Mouse (Mus musculus) embryonic facial prominence, embryonic 12.5 days (tissue): ENCODE measurements around the gene Ltbp4. TPM values are rescaled to one million over a fixed set of nuclear protein-coding genes. Genes with fewer than 3 reads are reported as not detected.

Source experiments
- ATAC-seq: fragments of 200-750 bp; cut with Nextera tagmentation; 2 replicates; pipeline ENCODE4 v1.8.0; 2017; ENCODE audit not compliant: insufficient number of reproducible peaks, insufficient read depth, low FRiP score, low TSS enrichment
- H3K27ac ChIP-seq: fragments of 300-500 bp; sonication (generic); 2 replicates; pipeline ENCODE4 v1.5.1; 2016; ENCODE audit warnings: mild to moderate bottlenecking
- H3K27me3 ChIP-seq: fragments of 300-500 bp; sonication (generic); 2 replicates; pipeline ENCODE4 v1.6.1; 2016; ENCODE audit warnings: mild to moderate bottlenecking, moderate library complexity
- H3K36me3 ChIP-seq: fragments of 300-500 bp; sonication (generic); 2 replicates; pipeline ENCODE4 v1.6.1; 2016; ENCODE audit warnings: mild to moderate bottlenecking
- H3K4me1 ChIP-seq: fragments of 300-500 bp; sonication (generic); 2 replicates; pipeline ENCODE4 v1.6.1; 2016
- H3K4me2 ChIP-seq: fragments of 300-500 bp; sonication (generic); replicated peaks from 2 replicates; pipeline ENCODE4 v1.6.1; 2016; ENCODE audit warnings: mild to moderate bottlenecking, moderate library complexity
- H3K4me3 ChIP-seq: fragments of 300-500 bp; sonication (generic); 2 replicates; pipeline ENCODE4 v1.5.1; 2016; ENCODE audit warnings: mild to moderate bottlenecking
- H3K9ac ChIP-seq: fragments of 300-500 bp; sonication (generic); 2 replicates; pipeline ENCODE4 v1.6.1; 2016; ENCODE audit warnings: mild to moderate bottlenecking, moderate library complexity
- H3K9me3 ChIP-seq: fragments of 300-500 bp; sonication (generic); 2 replicates; pipeline ENCODE4 v1.6.1; 2016; ENCODE audit warnings: mild to moderate bottlenecking, moderate library complexity
- WGBS: fragments of 180-500 bp; shearing (Covaris S2); methylation state at CpG from one replicate; pipeline ENCODE4 v1.1.7; 2016; 5-methylcytosine and 5-hydroxymethylcytosine counted together
- polyA plus RNA-seq: library from polyadenylated mRNA; unstranded; fragments of >200 nt; fragmentation: Nextera tagmentation; extraction: Ambion mirVana; gene quantifications from 2 replicates; pipeline ENCODE4 v1.2.1, GENCODE M21; 2016

Gene Ltbp4
- polyA plus RNA-seq, 1 experiment from 2014 or later: 16.8 TPM

GRCm38 (mm10) chr7:27355745-27356240 lies 18.3 kb upstream of the Ltbp4 start, which contains the start of gene Shkbp1:
Gene Shkbp1, minus strand, starts transcription at chr7:27356019.
- WGBS: under 1% methylated on average over 34 of the region's 34 CpGs

GRCm38 (mm10) chr7:27355261-27355660 lies 17.8 kb upstream of the Ltbp4 start:
- Histone ChIP-seq H3K4me3 (peak overlapping the region; percentile 67), H3K27me3 (peaks cover 18% of the 10 kb centered on the region), H3K9me3 (no peaks in the 10 kb centered on the region), H3K4me1 (peaks cover 9% of the 10 kb centered on the region), H3K9ac (peak overlapping the region; percentile 64), H3K27ac (no peak overlapping the region), H3K4me2 (peak overlapping the region; percentile 71), H3K36me3 (peaks cover 23% of the 10 kb centered on the region)
- no peak for ATAC-seq
- WGBS: 7% methylated on average over 14 of the region's 14 CpGs

More at GRCm38 (mm10) chr7:27355745-27356240, 18.3 kb upstream of the Ltbp4 start, which contains the start of gene Shkbp1:
- peak within 1 kb of the TSS; percentile 67 for H3K4me3 ChIP-seq
- no peak within 1 kb of the TSS for H3K27ac ChIP-seq
- peak; percentile 90 for ATAC-seq
- H3K4me2 ChIP-seq: peak within 1 kb of the TSS; percentile 71
- H3K9ac ChIP-seq: peak within 1 kb of the TSS; percentile 64
- peaks cover 9% of the 10 kb centered on the region for H3K4me1 ChIP-seq
- peaks cover 18% of the 10 kb centered on the region for H3K27me3 ChIP-seq
- no peaks in the 10 kb centered on the region for H3K9me3 ChIP-seq
- H3K36me3 ChIP-seq: peaks cover 17% of the 10 kb centered on the region

GRCm38 (mm10) chr7:27354783-27355182 lies 17.3 kb upstream of the Ltbp4 start:
- H3K36me3 ChIP-seq: peaks cover 25% of the 10 kb centered on the region
- ATAC-seq: no peak
- H3K4me2 ChIP-seq: peak overlapping the region; percentile 71
- H3K27me3 ChIP-seq: peaks cover 18% of the 10 kb centered on the region
- 49% methylated on average over 4 of the region's 4 CpGs for WGBS
- H3K27ac ChIP-seq: no peak overlapping the region
- peak overlapping the region; percentile 67 for H3K4me3 ChIP-seq
- H3K9ac ChIP-seq: peak overlapping the region; percentile 64
- H3K4me1 ChIP-seq: peaks cover 9% of the 10 kb centered on the region
- H3K9me3 ChIP-seq: no peaks in the 10 kb centered on the region

DNA sequence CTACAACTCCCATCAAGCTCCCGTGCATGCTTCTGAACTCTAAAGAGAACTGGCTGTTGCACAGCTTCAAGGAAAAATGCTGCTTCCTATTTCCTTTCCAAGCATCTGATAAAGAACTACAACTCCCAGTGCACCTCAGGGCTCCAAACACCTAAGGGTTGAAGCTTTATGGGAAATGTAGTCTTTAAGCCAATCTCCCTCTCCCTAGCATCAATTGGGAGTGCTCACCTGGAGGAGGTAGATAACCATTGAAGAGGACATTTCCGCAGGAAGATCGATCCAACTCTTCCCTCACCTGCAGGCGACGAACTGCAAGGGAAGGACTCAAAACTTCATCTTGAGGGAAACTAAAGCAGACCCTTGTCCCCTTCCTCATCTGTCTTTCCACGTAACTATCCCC lies 16.7 kb upstream of the Ltbp4 start:
- Histone ChIP-seq H3K27me3 (peaks cover 18% of the 10 kb centered on the region), H3K4me2 (peak overlapping the region; percentile 71), H3K9me3 (no peaks in the 10 kb centered on the region), H3K36me3 (peaks cover 26% of the 10 kb centered on the region), H3K9ac (no peak overlapping the region), H3K4me3 (peak overlapping the region; percentile 67), H3K27ac (no peak overlapping the region), H3K4me1 (peaks cover 9% of the 10 kb centered on the region)
- WGBS: 26% methylated on average over 6 of the region's 6 CpGs
- ATAC-seq: no peak

DNA sequence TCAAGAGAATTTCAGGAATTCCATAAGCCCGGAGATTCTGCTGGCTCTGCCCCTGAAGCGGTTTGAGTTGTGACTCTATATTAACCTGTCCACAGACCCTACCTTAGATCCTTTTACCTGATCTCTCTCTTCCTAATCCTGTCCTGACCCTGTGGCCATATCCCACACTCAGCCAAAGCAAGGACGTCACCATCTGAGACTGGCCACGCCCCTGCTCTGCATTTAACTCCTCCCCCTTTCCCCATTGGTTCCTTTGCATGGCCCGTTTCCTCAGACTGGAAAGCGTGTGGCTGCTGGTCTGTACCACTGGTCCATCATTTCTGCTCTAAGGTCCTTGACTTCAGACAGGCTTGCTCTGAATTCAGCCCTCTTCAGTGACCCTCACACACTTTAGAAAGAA lies 8.0 kb upstream of the Ltbp4 start:
- Histone ChIP-seq H3K9ac (no peak overlapping the region), H3K4me2 (no peak overlapping the region), H3K4me1 (no peaks in the 10 kb centered on the region), H3K27me3 (no peaks in the 10 kb centered on the region), H3K4me3 (no peak overlapping the region), H3K36me3 (peaks cover 65% of the 10 kb centered on the region), H3K27ac (no peak overlapping the region), H3K9me3 (no peaks in the 10 kb centered on the region)
- ATAC-seq: no peak
- WGBS: 14% methylated on average over 6 of the region's 6 CpGs

DNA sequence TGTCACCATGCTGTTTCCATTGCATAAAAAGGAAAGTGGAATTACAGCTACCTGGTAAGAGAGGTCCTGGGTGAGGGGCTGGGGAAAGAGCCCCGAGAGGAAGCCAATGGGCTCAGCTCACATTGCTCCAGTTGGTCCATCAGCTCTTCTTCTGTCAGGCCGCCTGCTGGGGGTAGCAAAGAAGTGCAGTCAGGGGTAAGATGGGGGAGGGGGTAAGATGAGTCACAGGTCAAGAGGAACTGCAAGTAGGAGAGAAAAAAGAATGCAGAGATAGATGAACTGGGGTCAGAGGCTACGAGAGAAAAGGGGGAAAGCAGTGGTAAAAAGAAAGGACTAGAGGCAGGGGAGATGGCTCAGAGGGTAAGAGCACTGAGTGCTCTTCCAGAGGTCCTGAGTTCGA lies 5.1 kb upstream of the Ltbp4 start:
- Histone ChIP-seq H3K9ac (no peak overlapping the region), H3K27ac (no peak overlapping the region), H3K4me3 (no peak overlapping the region), H3K36me3 (peaks cover 45% of the 10 kb centered on the region), H3K4me2 (no peak overlapping the region), H3K27me3 (peaks cover 8% of the 10 kb centered on the region; the same call in 1 of the 2 replicates), H3K9me3 (no peaks in the 10 kb centered on the region), H3K4me1 (0 out of 2 replicates have a peak, but pooled peaks cover 4% of the 10 kb centered on the region)
- no peak for ATAC-seq
- WGBS: 44% methylated on average over 4 of the region's 4 CpGs

- Histone ChIP-seq H3K36me3 (peaks cover 28% of the 10 kb centered on the region), H3K4me3 (no peak overlapping the region), H3K4me1 (peaks cover 22% of the 10 kb centered on the region), H3K27me3 (peaks cover 19% of the 10 kb centered on the region), H3K9me3 (no peaks in the 10 kb centered on the region), H3K27ac (no peak overlapping the region), H3K9ac (no peak overlapping the region), H3K4me2 (no peak overlapping the region)
- WGBS: 34% methylated on average over 7 of the region's 7 CpGs
- no peak for ATAC-seq
Observed at GRCm38 (mm10) chr7:27339519-27339918, 2.0 kb upstream of the Ltbp4 start.

DNA sequence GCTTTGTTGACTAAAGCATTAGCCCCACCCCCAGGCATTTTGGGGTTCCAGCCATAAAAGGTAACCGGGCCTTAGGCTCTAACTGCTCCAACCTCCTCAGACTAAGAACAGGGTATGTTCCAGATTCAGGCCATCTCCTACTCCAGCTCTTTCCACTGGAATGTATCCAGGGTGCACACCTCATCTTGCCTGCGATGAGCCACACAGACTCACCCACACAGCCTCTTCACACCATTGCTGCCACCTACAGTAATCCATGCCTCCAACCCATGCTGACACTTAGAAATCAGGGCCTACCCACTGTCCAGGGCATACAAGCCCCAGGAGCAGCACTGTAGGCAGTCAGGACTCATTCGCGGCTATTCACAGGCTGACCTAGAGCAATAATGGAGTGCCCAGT lies 1.6 kb upstream of the Ltbp4 start:
- peaks cover 23% of the 10 kb centered on the region for H3K27me3 ChIP-seq
- peaks cover 24% of the 10 kb centered on the region for H3K36me3 ChIP-seq
- no peak for ATAC-seq
- no peak overlapping the region for H3K9ac ChIP-seq
- 75% methylated on average over 4 of the region's 4 CpGs for WGBS
- H3K9me3 ChIP-seq: no peaks in the 10 kb centered on the region
- H3K4me2 ChIP-seq: no peak overlapping the region
- H3K27ac ChIP-seq: no peak overlapping the region
- no peak overlapping the region for H3K4me3 ChIP-seq
- peaks cover 26% of the 10 kb centered on the region for H3K4me1 ChIP-seq

DNA sequence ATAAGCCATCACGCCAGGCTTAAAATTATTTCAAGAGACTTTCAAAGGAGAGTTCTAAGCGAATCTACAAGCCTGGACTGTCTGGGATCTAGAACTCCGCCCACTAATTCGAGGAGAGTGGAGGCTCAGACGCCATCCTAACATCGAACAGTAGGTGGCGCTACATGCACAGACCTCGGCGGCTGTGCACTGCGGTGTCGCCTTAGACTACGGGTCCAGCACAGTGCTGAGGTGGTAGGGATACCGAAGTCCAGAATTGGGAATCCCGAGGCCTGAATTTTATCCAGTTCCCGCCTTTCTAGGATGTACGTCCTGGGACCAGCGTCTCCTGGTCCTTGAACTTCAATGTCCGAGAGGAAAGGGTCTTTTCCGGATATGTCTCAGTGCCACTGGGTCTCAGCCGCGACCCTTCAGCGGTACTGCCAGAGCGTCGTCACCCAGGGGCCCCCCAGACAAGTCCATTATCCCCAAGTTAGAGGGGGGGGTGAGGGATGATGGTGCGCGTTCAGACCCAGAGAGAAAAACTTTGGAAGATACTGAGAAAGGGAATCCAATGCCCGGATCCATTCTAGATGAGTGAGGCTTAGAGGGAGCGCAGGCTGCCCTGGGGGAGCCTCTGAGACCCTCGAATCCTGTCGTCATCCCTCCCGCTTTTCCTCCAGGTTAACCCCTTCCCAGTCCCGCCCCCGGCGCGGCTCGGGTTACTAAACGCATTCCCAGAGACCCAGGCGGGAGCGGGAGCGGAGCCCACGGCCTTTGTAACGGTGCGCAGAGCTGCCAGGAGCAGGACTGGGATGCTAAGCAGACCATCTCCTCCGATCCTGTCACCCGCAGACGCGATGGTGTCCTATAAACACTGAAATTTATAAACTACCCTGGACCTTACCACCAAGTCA lies 1.3 kb downstream of the Ltbp4 start:
- peak overlapping the region; percentile 20 for H3K9ac ChIP-seq
- H3K4me2 ChIP-seq: peak overlapping the region; percentile 88
- peaks cover 52% of the 10 kb centered on the region for H3K27me3 ChIP-seq
- peak; percentile 83 for ATAC-seq
- H3K4me3 ChIP-seq: peak overlapping the region; percentile 43
- H3K4me1 ChIP-seq: peaks cover 43% of the 10 kb centered on the region
- H3K27ac ChIP-seq: no peak overlapping the region
- no peaks in the 10 kb centered on the region for H3K36me3 ChIP-seq
- no peaks in the 10 kb centered on the region for H3K9me3 ChIP-seq
- WGBS: under 1% methylated on average over 47 of the region's 47 CpGs

GRCm38 (mm10) chr7:27335011-27335720 lies 2.3 kb downstream of the Ltbp4 start:
- H3K36me3 ChIP-seq: no peaks in the 10 kb centered on the region
- H3K27ac ChIP-seq: no peak overlapping the region
- H3K4me2 ChIP-seq: 0 out of 2 replicates have a peak overlapping the region, but pooled peaks have one; percentile 88
- peaks cover 51% of the 10 kb centered on the region for H3K4me1 ChIP-seq
- 52% methylated on average over 15 of the region's 15 CpGs for WGBS
- H3K9me3 ChIP-seq: no peaks in the 10 kb centered on the region
- no peak overlapping the region for H3K9ac ChIP-seq
- ATAC-seq: no peak
- H3K4me3 ChIP-seq: no peak overlapping the region
- peaks cover 62% of the 10 kb centered on the region for H3K27me3 ChIP-seq

- H3K4me3 ChIP-seq: peak overlapping the region; percentile 14; the same call in 1 of the 2 replicates
- peak overlapping the region; percentile 91 for H3K4me2 ChIP-seq
- no peak for ATAC-seq
- H3K9ac ChIP-seq: peak overlapping the region; percentile 20; the same call in 1 of the 2 replicates
- no peak overlapping the region for H3K27ac ChIP-seq
- peaks cover 54% of the 10 kb centered on the region for H3K4me1 ChIP-seq
- WGBS: 2% methylated on average over 32 of the region's 32 CpGs
- H3K9me3 ChIP-seq: no peaks in the 10 kb centered on the region
- no peaks in the 10 kb centered on the region for H3K36me3 ChIP-seq
- H3K27me3 ChIP-seq: peaks cover 69% of the 10 kb centered on the region
Observed at GRCm38 (mm10) chr7:27334405-27334911, 3.0 kb downstream of the Ltbp4 start.
